Mouse (Mus musculus) heart, adult 2 months (tissue): Measurements from ENCODE around the gene Sdsl.

ENCODE experiments used
- CTCF ChIP-seq: fragments of 200-600 bp; IDR thresholded peaks from 2 replicates; pipeline ENCODE4 v1.8.1; 2022; ENCODE audit warnings: antibody characterized with exemption, mild to moderate bottlenecking, moderate library complexity
- EP300 ChIP-seq: fragments of 200-500 bp; IDR thresholded peaks from 2 replicates; pipeline ENCODE4 v1.6.1; 2011; ENCODE audit warnings: low read depth, low read length, control low read depth; ENCODE audit not compliant: insufficient read depth
- POLR2A ChIP-seq: fragments of 200-500 bp; IDR thresholded peaks from 2 replicates; pipeline ENCODE4 v1.6.1; 2011; ENCODE audit warnings: mild to moderate bottlenecking, low read depth, low read length, control low read depth; ENCODE audit not compliant: insufficient read depth

- TF ChIP-seq POLR2A (no peak), CTCF (no peak), EP300 (no peak)
Observed at GRCm38 (mm10) chr5:120481205-120481604, 8.6 kb upstream of the Sdsl start.
